Mouse (Mus musculus) layer of hippocampus, postnatal 14 days (tissue): Measurements from ENCODE around the gene Gm45713. TPM values are rescaled to one million over a fixed set of nuclear protein-coding genes. Genes with fewer than 3 reads are reported as not detected.
"Not testable (repeated sequence)": the region's sequence is repeated elsewhere in the genome, so short reads cannot be mapped to it uniquely, and the experiment has no call there.

Experiments
- DNase-seq, 2 experiments: peaks; one replicate each; pipeline ENCODE4 v3.0.0; 2021 to 2022; ENCODE audit warnings: low spot score in 2 of 2, mixed read lengths in 1 of 2
- long read RNA-seq, 2 experiments: library from polyadenylated mRNA; stranded (forward); transcript quantifications; one replicate each; pipeline ENCODE4 v2.0.0; 2021
- total RNA-seq, 2 experiments: library from RNA; stranded (reverse); gene quantifications; 2 replicates each; pipeline ENCODE4 v1.2.3; 2021

Gene Gm45713
- total RNA-seq: under 1 TPM in 1 of 2 experiments, not detected in 1; 0.39 TPM
- long read RNA-seq, experiment 1, partial matches to known transcripts: 11 of 11 reads
- long read RNA-seq, experiment 1, other reads (novel, unspliced or antisense): 0 of 11 reads
- long read RNA-seq, experiment 2, partial matches to known transcripts: 29 of 29 reads
- long read RNA-seq, experiment 2, other reads (novel, unspliced or antisense): 0 of 29 reads

DNA sequence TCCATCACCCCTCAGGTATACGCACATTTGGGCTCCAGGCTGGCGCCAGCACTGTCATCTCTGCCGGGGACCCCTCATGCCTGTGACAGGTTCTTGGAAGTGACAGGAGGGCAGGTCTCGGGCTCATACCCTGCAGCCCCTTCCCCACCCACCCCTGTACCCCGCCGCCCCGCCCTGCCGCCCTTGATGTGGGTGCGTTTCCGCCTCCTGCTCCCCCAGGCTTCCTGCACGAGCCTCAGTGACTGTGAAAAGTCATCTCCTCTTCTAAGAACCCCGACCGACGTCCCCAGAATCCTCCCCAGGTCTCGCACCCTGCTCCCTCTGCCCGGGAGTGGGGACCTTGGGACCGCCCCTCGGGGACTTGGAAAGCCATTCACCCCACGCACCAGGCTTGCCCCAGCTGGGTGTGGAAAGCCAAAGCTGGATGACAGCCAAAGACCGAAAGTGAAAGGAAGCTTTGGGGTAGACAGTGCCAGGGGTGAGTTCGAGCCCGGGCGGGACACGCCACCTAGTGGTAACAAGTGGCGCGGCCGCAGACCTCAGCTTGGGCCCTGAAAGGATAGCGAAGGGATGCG, at the start of gene Gm45713, which contains the start of gene Flt3l:
Gene Gm45713 (minus strand): TSS at position 239 of the 575 bp plus-strand sequence.
Gene Flt3l (minus strand): TSS at position 440 of the 575 bp plus-strand sequence.
- DNase-seq: peak; percentile 91

- no peak for DNase-seq
Observed at GRCm38 (mm10) chr7:45183672-45184071, 47.6 kb upstream of the Gm45713 start.

- DNase-seq: no peak
Observed at GRCm38 (mm10) chr7:45182606-45183005, 46.6 kb upstream of the Gm45713 start.

DNA sequence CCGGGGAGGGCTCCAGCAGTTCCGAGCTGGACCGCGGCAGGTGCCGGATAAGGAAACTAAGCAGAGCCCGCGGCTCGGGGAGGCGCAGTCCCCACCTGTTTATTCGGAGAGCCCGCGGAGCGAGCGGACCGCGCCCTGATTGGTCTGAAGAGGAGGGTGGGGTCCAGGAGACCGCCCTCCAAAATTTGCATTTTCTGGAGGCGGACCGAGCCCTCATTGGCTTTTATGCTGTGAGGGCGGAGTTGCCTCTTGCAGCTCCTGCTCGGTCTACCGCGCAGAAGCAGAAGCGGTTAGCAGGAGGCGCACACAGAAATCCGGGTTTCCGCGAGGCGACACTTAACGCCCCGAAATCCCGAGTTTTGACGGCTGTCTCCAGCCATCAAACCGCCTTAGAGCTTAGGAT, 46.2 kb upstream of the Gm45713 start:
- DNase-seq: peak; percentile 77 to 91

DNA sequence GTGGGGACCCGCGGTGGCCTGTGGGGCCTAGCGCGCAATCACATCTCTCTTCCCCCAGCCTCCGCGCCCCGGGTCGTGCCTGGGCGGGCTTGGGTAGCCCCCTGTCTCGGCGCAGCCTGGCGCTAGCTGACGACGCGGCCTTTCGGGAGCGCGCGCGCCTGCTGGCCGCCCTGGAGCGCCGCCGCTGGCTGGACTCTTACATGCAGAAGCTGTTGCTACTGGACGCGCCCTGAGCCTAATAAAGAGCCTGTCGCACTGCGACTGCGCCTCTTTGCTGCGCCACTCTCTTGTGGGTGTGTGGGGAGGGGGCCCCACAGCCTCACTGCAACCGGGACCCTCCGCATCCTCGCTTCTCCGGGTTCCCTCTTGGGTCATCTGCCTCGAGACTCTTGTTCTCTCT, 45.5 kb upstream of the Gm45713 start:
- no peak for DNase-seq

DNA sequence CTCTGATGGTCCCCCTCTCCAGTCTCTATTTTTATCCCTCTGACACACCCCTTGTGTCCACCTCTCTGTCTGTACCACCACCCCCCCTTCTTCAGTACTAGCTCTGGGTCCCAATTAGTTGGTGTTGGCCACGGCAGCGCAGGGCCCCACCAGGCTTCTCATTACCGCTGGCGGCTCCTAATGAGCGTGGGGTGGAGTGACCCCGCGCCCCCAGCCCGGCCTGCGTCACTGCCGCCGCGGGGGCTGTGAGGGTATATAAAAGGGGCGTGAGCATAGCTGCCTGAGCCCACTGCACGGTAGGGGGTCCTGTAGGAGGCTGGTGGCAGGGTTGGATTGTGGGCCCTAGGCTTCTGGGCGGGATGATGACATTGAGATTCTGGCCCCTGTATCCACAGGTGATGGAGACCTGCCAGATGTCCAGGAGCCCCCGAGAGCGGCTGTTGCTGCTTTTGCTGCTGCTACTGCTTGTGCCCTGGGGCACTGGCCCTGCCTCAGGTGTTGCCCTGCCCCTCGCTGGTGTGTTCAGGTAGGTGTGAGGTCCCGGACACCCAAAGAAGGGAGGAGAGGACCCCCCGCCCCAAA, 45.0 kb upstream of the Gm45713 start, which contains the start of gene Pth2:
Gene Pth2 (plus strand): TSS at position 100 of the 582 bp plus-strand sequence.
- no peak for DNase-seq

DNA sequence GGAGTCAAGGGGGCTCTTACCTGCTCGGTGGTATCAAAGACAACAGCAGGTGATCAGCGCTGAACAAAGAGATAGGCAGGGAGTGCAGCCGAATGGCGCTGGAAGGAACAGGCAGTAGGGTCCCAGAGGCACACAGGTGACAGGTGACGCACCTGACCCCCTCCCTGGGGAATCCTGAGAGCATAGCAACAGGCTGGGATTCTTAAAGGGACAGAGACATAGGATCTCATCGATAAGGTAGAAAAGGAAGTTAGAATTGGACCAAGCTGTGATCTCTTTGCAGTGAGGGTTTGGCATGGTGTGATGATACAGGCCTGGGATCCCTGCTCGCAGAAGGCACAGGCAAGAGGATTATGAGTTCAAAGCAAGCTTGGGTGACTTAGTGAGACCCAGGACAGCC, 43.4 kb upstream of the Gm45713 start, which contains the start of gene Gfy:
Gene Gfy (minus strand): TSS at position 101 of the 400 bp plus-strand sequence.
- no peak for DNase-seq

DNA sequence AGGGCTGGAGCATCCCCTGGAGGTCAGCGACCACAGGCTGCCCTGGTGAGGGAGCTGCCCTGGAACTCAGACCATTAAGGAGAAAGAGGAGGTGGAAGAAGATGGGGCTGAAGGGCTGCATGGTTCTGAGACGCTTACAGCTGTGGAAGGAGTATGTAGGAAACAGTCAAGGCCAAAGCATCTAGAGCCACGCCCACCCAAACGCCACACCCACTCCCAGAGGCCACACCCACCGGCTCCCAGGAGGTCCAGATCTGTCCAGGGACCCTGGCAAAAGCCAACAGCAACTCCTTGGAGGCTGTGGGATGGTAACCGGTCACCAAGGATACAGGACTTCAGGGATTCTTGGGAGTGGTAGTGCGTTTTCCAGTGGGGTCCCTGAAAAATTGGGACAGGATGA, 42.5 kb upstream of the Gm45713 start:
- DNase-seq: no peak

DNA sequence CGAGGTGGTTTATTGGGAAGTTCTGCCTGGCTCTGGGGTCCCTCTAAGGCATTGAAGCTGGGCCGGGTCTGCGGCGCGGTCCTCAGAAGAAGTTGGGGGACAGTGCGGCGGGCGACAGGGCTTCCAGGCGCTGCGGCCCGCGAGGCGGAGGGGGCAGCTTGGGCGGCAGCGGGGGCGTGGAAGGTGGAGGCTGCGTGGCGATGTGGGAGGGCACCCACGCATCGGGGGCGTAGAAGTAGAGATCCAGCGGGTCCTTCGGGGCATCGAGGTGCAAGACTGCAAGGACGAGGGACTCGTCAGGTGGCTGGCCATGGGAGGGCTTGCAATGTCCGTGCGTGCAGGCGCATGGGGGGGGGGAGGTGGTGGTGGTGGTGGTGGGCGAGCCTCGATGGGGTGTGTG, 40.3 kb upstream of the Gm45713 start:
- no peak for DNase-seq

GRCm38 (mm10) chr7:45175929-45176328, 39.9 kb upstream of the Gm45713 start:
- DNase-seq: no peak

DNA sequence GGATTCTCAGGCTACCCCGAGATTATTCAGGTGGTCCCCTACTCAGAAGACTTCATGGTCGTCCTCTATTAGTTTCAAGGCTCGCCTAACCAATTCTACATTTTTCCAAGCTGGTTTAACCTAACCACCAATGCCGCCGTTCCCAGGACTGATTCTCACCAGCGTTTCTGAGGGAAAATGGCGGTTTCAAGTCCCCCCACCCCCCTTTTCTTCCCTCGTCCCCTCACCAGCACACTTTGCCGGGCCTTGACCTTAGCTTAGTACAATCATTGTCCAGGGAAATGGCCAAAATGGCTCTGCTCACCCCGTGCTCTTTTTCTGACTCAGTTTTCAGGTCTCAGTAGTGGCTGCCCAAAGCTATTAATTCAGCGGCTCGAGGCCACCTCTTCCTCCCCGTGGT, 39.4 kb upstream of the Gm45713 start:
- no peak for DNase-seq

GRCm38 (mm10) chr7:45174567-45175280, 38.7 kb upstream of the Gm45713 start:
- no peak for DNase-seq

DNA sequence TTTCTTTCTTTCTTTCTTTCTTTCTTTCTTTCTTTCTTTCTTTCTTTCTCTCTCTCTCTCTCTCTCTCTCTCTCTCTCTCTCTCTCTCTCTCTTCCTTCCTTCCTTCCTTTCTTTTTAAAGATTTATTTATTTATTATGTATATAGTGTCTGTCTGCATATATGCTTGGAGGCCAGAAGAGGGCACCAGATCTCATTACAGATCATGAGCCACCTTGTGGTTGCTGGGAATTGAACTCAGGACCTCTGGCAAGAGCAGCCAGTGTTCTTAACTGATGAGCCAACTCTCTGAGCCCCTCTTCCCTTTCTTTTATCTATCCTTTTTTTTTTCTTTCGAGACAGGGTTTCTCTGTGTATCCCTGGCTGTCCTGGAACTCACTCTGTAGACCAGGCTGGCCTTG, 37.7 kb upstream of the Gm45713 start:
- DNase-seq: not testable (repeated sequence)

DNA sequence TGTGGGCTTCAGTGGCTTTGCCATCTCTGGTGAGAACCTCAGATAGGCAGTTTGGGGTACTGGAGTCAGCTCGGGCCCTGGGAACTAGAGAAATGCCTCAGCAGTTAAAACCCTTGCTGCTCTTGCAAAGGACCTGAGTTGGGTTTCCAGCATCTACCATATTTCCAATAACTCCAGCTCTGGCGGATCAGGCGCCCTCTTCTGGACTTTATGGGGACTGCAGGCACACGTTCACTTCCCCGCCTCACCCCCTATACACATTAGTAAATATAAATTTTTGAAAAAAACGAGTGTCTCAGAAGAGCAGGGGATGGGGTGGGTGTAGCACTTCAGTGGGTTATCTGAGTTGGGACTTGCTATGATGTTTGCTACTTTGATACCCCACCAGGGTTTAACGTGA, 36.9 kb upstream of the Gm45713 start:
- DNase-seq: no peak

- DNase-seq: peak in 1 of 2 experiments; percentile 65
Observed at GRCm38 (mm10) chr7:45169495-45169894, 33.5 kb upstream of the Gm45713 start.

GRCm38 (mm10) chr7:45168656-45169055, 32.6 kb upstream of the Gm45713 start:
- no peak for DNase-seq

DNA sequence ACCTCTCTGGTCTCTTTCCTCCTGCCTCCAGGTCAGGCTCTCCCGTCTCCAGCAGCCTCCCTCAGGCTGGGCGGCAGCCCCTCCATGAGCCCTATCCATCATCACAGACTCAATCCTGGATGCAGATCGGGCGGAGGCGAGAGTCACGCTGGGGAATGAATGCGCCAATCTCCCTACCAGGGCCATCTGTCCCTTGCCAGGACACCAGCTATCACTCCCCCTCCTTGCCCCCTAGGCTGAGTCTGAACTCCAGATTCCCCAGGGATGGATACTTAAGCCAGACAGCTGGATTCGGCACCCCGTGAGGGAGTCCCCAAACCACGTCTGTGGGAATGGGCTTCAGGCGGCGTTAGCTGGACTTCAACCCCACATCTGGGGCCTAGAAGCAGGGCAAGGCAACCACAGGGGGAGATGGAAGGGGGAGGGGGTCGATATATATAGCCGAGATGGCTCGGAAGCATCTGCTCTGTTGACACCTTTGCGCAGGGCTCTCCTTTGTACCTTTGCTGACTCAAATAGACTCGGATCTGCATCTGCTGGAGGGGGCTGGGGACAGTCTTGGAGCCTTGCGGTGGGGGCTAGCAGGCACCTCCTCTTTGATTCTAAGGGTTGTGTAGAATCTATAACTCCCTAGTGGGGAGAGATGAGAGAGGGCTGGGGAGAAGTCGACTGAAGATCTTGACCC, 31.9 kb upstream of the Gm45713 start:
- DNase-seq: peak in 1 of 2 experiments; percentile 62

DNA sequence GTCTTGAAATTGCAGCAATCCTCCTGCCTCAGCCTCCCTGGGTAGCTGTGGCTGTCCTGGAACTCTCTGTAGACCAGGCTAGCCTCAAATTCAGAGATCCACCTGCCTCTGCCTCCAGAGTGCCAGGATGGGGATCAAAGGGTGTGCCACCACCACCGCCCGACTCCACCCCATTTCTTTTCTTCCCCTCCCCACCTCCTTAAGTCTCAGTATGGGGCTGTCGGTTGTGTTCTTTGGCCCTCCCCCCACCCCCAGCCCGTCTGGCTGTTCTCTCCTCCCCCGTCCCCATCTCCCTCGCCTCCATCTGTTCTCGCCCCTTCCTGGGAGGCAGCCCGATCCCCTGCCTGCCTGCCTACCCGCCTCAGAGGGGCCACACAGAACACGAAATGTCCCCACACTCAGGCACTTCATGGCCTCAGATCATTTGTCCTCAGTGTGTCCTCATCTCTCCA, 30.9 kb upstream of the Gm45713 start:
- peak in 1 of 2 experiments; percentile 64 for DNase-seq

- no peak for DNase-seq
Observed at GRCm38 (mm10) chr7:45165701-45166100, 29.7 kb upstream of the Gm45713 start.

DNA sequence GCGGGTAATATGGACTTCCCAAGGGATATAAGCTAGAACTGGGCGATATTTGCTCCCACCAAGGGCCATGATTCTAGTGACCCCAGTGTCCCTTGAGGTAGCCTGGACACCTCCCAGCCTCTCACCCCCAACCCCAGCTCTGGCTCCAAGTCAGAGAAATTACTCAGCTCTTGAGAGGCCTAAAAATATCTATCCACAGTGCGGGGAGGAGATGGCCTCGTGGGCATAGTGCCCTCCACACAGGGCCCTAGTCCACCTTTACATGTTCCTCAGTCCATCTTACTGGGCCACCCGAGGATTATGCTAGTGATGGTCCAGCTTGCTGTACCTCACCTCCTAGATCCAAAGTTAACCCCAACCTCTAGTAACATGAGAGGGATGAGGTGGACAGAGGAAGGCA, 28.8 kb upstream of the Gm45713 start:
- no peak for DNase-seq
